Mouse (Mus musculus) E14TG2a.4 (cell line): ENCODE measurements around the gene Wdr19.

ENCODE experiments used
- CTCF ChIP-seq: conservative IDR thresholded peaks from 2 replicates; pipeline ENCODE4 v1.5.1; 2014; ENCODE audit warnings: low read length
- NANOG ChIP-seq: IDR thresholded peaks from 2 replicates; pipeline ENCODE4 v1.6.1; 2014; ENCODE audit warnings: borderline replicate concordance, low read length, mixed read lengths
- POU5F1 ChIP-seq: IDR thresholded peaks from 2 replicates; pipeline ENCODE4 v1.6.1; 2014; ENCODE audit warnings: low read length, borderline replicate concordance

DNA sequence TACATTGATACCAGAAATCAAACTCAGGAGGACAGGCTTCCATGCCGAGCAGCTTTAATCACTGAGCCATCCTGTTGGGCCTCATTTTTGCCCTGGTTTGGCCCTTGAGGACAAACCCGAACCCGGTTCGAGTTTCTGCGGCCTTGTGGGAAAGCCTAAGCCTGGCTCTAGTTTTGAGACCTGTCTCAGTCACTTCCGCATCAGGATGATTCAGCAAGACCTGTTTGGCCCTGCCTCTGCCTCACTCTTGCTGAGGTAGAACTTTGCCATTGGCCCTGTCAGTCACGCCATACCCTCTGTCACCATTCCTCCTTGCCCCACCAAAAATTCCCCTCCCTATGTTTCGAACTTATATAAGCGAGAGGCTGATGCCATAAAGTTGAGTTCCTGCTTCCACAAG is 100.6 kb downstream of the Wdr19 start:
- TF ChIP-seq CTCF (no peak), POU5F1 (no peak), NANOG (no peak)
